Mouse (Mus musculus): Measurements from ENCODE around the gene Slc34a1. TPM values are rescaled to one million over a fixed set of nuclear protein-coding genes. Genes with fewer than 3 reads are reported as not detected.

The Slc34a1 gene
- polyA plus RNA-seq, 1 experiment from 2014 or later, result not detected

DNA sequence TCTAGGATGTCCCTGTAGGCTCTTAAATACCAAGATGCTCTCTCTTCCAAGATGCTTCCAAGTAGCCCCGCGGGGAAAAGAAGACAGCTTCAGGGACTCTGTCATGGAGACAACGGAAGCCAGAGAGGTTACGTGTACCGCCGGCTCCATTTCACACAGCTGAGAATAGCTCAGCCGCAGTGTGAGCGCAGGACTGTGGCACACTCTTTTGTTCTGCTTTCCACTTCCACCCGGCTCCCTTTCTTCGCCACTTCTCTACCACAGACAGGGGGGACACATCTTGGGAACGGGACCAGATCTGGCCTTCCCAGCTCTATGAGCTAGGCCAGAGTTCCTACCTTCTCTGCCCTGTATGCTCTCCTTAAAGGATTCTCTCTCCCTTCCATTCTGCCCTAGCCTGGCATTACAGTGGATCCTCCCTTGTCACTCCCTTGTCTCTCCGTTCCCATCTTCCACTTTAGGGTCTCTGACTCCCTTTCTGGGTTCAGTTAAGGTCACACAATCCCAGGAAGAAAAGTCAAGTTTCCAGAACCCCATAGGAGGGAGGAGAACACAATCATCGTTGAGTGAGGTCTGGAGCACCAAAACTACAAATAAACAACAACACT is 7.9 kb downstream of the Slc34a1 start:
- Histone ChIP-seq H3K4me1 (0 out of 2 replicates have a peak, but pooled peaks cover 3% of the 10 kb centered on the region), H3K9ac (no peak overlapping the region), H3K4me3 (no peak overlapping the region), H3K27ac (no peak overlapping the region), H3K36me3 (no peaks in the 10 kb centered on the region), H3K9me3 (replicated peaks) (no peaks in the 10 kb centered on the region), H3K4me2 (no peak overlapping the region), H3K27me3 (replicated peaks) (peaks cover 93% of the 10 kb centered on the region)
- WGBS (ENCODE audit: insufficient replicate concordance), result 22% methylated on average over 13 of the region's 13 CpGs
- no peak for ATAC-seq

DNA sequence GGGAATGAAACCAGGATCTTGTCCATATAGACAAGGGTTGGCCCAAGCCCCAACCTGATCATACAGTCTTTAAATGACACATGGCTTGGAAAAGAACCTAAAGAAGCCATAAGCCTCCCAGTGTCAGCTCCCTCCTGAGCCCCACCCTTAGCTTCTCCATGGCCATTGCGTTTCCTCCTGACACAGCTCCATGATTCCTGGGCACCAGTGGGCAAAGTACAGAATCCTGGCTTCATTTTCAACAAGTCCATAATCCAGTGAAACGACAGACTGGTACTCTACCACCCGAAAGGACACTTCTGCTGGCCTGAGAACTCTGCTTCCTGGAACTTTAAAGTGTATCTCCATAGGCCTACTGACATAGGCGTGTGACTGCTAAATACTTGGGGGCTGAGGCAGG is 9.4 kb downstream of the Slc34a1 start:
- no peak overlapping the region for H3K4me2 ChIP-seq
- no peaks in the 10 kb centered on the region for H3K9me3 ChIP-seq (replicated peaks)
- no peak overlapping the region for H3K4me3 ChIP-seq
- no peaks in the 10 kb centered on the region for H3K36me3 ChIP-seq
- ATAC-seq, result no peak
- H3K27ac ChIP-seq, result no peak overlapping the region
- H3K27me3 ChIP-seq (replicated peaks), result peaks cover 93% of the 10 kb centered on the region
- no peak overlapping the region for H3K9ac ChIP-seq
- WGBS (ENCODE audit: insufficient replicate concordance), result 56% methylated on average over 4 of the region's 4 CpGs
- H3K4me1 ChIP-seq, result 0 out of 2 replicates have a peak, but pooled peaks cover 3% of the 10 kb centered on the region

DNA sequence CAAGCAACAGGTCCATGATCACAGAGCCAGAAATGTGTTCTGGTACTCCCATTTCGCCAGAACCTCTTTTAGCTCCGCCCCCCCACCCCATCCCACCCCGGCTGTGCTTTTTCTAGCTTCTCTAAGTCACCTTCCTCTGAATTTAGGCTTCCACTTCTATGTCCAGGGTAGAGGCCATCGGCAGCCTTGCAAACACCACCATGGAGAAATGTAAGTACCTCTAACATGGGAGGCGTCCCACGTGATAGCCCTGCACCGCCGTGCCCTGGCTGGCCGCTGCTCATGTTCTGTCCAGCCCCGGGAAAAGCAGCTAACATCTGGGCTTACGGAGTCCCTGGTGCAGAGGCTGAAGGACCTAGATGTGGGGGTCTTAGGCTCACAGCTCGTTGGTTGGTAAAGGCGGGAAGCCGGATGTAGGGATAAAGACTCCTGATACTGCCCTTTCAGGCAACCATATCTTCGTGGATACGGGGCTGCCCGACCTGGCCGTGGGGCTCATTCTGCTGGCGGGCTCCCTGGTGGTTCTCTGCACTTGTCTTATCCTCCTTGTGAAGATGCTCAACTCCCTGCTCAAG is 10.6 kb downstream of the Slc34a1 start:
- no peak overlapping the region for H3K4me2 ChIP-seq
- H3K9me3 ChIP-seq (replicated peaks), result no peaks in the 10 kb centered on the region
- H3K27ac ChIP-seq, result no peak overlapping the region
- no peak overlapping the region for H3K9ac ChIP-seq
- 70% methylated on average over 19 of the region's 19 CpGs for WGBS (ENCODE audit: insufficient replicate concordance)
- H3K4me3 ChIP-seq, result no peak overlapping the region
- peaks cover 93% of the 10 kb centered on the region for H3K27me3 ChIP-seq (replicated peaks)
- H3K4me1 ChIP-seq, result peaks cover 11% of the 10 kb centered on the region
- ATAC-seq, result no peak
- no peaks in the 10 kb centered on the region for H3K36me3 ChIP-seq

DNA sequence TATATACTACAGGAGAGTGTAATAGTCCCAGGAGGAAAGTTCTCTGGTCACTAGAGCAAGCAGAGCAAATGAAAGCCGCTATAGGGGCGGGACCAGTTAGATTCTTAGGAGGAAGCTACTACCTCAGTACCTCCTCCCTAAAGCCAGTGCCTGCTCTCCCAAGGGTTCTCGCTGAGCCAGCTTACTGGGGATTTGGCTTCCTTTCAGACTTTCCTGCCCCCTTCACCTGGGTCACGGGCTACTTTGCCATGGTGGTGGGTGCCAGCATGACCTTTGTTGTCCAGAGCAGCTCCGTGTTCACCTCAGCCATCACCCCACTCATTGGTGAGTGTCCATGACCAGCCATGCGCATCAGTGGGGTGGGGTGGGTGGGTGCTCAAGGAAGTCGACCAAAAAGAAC is 13.8 kb downstream of the Slc34a1 start:
- Histone ChIP-seq H3K4me1 (peaks cover 16% of the 10 kb centered on the region), H3K4me3 (no peak overlapping the region), H3K36me3 (no peaks in the 10 kb centered on the region), H3K4me2 (no peak overlapping the region), H3K27me3 (replicated peaks) (peaks cover 89% of the 10 kb centered on the region), H3K27ac (no peak overlapping the region), H3K9me3 (replicated peaks) (no peaks in the 10 kb centered on the region), H3K9ac (no peak overlapping the region)
- WGBS (ENCODE audit: insufficient replicate concordance), result 54% methylated on average over 7 of the region's 7 CpGs
- no peak for ATAC-seq

DNA sequence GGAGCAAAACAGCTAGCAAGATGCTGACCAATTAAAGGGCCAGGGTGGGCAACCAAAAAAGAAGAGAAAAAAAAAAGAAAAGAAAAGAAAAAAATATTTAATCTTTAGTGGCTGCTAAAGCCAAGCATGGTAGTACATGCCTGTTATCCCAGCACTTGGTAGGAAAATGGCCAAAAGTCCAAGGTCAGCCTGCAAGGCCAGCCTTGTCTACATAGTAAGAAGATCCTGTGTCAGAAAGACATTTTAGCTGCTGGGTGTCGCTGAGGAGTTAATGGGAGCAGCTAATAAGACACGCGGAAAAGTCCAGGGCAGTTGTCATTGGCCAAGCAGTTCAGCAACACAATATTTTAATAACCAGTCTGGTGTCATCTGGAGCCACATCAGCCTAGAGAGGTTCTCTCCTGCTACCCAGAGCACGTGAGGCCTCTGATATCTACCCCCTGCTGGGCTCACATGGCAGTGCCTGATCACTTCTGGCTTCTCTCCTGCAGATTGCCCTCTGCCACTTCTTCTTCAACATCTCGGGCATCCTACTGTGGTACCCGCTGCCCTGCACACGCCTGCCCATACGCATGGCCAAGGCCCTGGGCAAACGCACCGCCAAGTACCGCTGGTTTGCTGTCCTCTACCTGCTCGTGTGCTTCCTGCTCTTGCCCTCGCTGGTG is 14.8 kb downstream of the Slc34a1 start:
- Histone ChIP-seq H3K4me2 (no peak overlapping the region), H3K36me3 (no peaks in the 10 kb centered on the region), H3K4me1 (peaks cover 16% of the 10 kb centered on the region), H3K27me3 (replicated peaks) (peaks cover 89% of the 10 kb centered on the region), H3K9ac (no peak overlapping the region), H3K27ac (no peak overlapping the region), H3K9me3 (replicated peaks) (no peaks in the 10 kb centered on the region), H3K4me3 (no peak overlapping the region)
- 70% methylated on average over 13 of the region's 13 CpGs for WGBS (ENCODE audit: insufficient replicate concordance)
- ATAC-seq, result no peak

DNA sequence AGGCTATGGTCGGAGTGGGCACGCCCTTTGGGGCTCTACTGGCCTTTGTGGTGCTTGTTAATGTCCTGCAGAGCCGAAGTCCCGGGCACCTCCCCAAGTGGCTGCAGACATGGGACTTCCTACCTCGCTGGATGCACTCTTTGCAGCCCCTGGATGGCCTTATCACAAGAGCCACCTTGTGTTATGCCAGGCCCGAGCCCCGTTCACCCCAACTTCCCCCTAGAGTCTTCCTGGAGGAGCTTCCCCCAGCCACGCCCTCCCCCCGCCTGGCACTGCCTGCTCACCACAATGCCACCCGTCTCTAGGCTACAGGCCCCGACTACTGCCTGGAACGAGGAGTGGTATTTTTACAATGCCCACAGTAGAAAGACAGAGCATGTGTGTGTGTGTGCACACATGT is 15.3 kb downstream of the Slc34a1 start:
- WGBS (ENCODE audit: insufficient replicate concordance), result 28% methylated on average over 12 of the region's 12 CpGs

DNA sequence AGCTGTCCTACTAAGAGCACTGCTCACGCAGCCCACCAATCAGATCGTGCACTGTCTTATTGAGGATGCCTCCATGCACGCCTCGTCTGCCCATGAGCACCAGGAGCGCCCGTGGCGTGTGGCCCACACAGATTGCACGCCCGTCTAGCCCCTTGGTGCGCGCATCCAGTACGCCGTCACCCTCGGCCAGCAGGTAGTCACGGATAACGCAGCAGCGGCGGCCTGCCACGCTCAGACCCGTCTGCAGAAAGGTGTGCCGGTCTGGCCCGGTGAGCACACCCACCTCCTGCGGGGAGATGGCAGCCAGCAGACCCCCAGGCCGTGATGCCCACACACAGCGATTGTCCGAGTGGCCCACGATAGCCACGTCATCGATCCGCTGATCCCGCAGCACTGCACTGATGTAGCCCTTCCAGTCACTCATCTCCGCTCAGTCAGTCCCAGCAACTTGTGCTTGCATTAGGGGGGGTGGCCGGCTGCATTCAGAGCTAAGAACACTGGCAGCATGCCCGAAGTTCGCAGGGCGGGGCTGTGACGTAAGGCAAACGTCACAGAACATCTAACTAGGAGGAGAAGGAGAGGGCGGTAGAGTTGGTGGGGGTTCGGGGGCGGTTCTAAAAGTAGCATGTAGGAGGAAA is 16.9 kb downstream of the Slc34a1 start, which contains the start of gene Pfn3:
Pfn3 (minus strand) TSS at position 490 of the 638 bp plus-strand sequence.
- H3K9ac ChIP-seq, result no peak within 1 kb of the TSS
- peak within 1 kb of the TSS; percentile 25 for H3K4me3 ChIP-seq
- H3K4me1 ChIP-seq, result peaks cover 24% of the 10 kb centered on the region
- ATAC-seq, result no peak
- WGBS (ENCODE audit: insufficient replicate concordance), result 14% methylated on average over 41 of the region's 41 CpGs
- no peak within 1 kb of the TSS for H3K27ac ChIP-seq
- H3K4me2 ChIP-seq, result peak within 1 kb of the TSS; percentile 48
- no peaks in the 10 kb centered on the region for H3K9me3 ChIP-seq (replicated peaks)
- no peaks in the 10 kb centered on the region for H3K36me3 ChIP-seq
- peaks cover 88% of the 10 kb centered on the region for H3K27me3 ChIP-seq (replicated peaks)

More for the DNA sequence above, 15.3 kb downstream of the Slc34a1 start:
- Histone ChIP-seq H3K27me3 (replicated peaks) (peaks cover 89% of the 10 kb centered on the region), H3K27ac (no peak overlapping the region), H3K4me3 (no peak overlapping the region), H3K9ac (no peak overlapping the region), H3K4me2 (no peak overlapping the region), H3K9me3 (replicated peaks) (no peaks in the 10 kb centered on the region), H3K36me3 (no peaks in the 10 kb centered on the region), H3K4me1 (peaks cover 22% of the 10 kb centered on the region)
- no peak for ATAC-seq

DNA sequence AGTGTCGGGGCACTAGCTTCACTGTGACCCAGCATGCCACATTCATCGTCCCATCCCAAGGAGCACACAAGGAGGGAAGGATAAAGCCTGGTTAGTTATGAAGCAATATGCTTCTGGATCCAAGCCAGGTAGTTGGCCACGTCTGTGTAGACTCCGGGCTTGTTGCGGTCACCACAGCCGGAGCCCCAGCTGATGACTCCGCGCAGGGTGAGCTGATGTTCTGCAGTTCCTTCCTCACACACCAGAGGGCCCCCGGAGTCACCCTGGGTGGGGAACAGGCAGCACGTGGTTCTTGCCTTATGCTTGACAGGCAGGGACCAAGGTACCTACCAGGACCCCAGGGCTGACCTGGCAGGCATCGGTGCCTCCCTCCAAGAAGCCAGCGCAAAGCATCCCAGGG is 20.0 kb downstream of the Slc34a1 start:
- H3K4me2 ChIP-seq, result 0 out of 2 replicates have a peak overlapping the region, but pooled peaks have one; percentile 2
- no peak overlapping the region for H3K27ac ChIP-seq
- H3K4me1 ChIP-seq, result peaks cover 35% of the 10 kb centered on the region
- peaks cover 88% of the 10 kb centered on the region for H3K27me3 ChIP-seq (replicated peaks)
- H3K9me3 ChIP-seq (replicated peaks), result no peaks in the 10 kb centered on the region
- H3K36me3 ChIP-seq, result no peaks in the 10 kb centered on the region
- H3K4me3 ChIP-seq, result no peak overlapping the region
- WGBS (ENCODE audit: insufficient replicate concordance), result 9% methylated on average over 12 of the region's 12 CpGs
- ATAC-seq, result peak; percentile 58; the same call in 1 of the 2 replicates
- H3K9ac ChIP-seq, result no peak overlapping the region

DNA sequence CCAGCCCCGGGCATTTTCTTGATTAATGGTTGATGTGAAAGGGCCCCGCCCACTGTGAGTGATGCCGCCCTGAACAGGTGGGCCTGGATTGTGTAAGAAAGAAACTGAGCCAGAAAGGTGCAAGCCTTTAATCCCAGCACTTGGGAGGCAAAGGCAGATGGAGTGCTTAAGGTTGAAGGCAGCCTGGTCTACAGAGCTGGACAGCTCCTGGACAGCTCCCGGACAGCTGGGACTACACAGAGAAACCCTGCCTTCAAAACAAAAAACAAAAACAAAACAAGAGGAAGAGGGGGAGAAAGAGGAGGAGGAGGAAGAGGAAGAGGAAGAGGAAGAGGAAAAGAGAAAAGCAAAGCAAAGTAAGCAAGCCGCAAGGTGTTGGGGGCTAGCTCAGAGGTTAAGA is 21.2 kb downstream of the Slc34a1 start:
- Histone ChIP-seq H3K4me1 (peaks cover 27% of the 10 kb centered on the region), H3K27ac (no peak overlapping the region), H3K36me3 (no peaks in the 10 kb centered on the region), H3K4me3 (no peak overlapping the region), H3K9me3 (replicated peaks) (no peaks in the 10 kb centered on the region), H3K4me2 (no peak overlapping the region), H3K9ac (no peak overlapping the region), H3K27me3 (replicated peaks) (peaks cover 83% of the 10 kb centered on the region)
- WGBS (ENCODE audit: insufficient replicate concordance), result 63% methylated on average over 5 of the region's 5 CpGs
- no peak for ATAC-seq

DNA sequence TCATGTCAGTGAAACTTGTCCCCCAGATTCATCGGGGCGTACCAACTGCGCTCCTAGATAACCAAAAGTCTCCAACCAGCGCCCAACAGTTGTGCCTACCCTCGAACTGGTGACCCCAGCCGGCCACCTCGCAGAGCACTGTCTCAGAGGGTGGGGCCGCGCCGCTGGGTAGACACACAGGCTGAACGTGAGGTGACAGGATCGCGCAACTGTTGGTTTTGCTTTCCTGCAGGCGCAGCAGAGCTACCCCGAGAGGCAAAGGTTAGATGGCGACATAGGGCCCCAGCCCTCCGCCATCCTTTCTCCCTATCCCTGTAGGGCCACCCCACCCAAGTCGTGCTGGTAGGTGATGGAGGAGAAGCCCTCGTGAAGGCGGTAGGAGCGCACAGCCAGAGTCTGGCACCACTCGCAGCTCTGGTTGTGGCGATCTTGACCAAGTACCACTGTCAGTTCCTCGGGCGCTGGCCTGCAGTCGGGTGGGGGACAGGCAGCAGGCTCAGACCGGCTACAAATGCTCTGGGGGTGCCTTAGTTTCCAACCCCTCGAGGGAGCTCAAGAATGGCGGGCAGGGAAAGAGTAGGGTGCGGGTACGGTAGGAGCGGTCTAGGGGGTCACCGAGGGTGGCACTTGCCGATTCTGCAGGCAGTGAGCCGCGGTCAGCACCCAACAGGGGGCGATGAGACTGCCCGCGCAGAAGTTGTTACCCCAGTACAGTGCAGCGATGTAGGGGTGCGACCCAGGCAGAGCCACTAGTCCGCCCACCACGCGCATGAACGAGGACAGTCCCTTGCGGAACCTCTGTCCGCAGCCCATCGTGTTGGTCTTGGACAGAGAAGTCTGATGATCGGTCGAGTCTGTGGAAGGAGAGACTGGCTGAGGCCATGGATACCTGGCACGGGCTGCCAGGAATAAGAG is 22.3 kb downstream of the Slc34a1 start:
- H3K9ac ChIP-seq, result no peak overlapping the region
- H3K27me3 ChIP-seq (replicated peaks), result peaks cover 77% of the 10 kb centered on the region
- H3K4me1 ChIP-seq, result peaks cover 21% of the 10 kb centered on the region
- H3K9me3 ChIP-seq (replicated peaks), result no peaks in the 10 kb centered on the region
- no peak overlapping the region for H3K4me2 ChIP-seq
- no peaks in the 10 kb centered on the region for H3K36me3 ChIP-seq
- peak; percentile 31; the same call in 1 of the 2 replicates for ATAC-seq
- 23% methylated on average over 51 of the region's 51 CpGs for WGBS (ENCODE audit: insufficient replicate concordance)
- no peak overlapping the region for H3K4me3 ChIP-seq
- H3K27ac ChIP-seq, result no peak overlapping the region
